In the genomic region with DNA sequence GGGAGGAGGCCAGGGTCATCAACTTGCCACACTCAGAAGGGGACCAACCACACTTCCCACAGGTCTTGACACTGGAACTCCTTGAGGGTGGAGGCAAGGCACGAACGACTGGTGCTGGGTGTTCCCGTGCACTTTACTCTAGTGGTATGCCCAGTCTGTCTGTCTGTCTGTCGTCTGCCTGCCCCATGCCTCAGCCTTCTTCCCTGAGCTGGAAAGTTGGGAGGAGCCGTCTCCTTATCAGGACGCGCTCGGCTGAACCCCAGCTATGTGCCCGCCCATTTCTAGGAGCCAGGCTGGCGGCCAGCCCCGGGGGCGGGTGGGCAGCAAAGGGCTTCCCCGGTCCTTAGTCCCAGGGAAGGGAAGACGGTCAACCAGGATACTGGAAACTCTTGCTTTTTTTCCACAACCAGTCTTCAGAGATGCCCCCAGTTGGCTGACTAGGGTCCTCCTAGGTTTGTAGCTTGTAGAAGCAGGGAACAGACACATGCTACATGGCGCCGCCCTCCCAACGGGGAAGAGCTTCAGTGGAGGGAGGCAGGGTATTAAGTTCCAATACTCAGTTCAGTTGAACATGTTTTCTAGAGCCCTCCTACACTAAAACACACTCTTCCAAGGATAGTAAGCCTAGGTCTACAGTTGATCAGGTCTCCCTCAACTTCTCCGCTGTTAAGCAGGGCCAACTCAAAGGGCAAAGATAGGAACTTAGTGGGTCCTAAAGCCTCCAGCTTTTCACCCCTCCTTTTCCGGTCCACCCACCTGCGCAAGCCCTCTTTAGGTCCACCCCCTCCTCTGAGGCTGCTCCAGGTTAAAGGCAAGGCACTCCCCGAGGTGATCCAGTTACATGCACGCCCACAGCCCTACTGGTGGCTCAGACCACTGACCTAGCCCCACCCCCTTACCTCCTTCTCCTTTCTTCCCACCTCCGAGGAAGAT, we compare ENCODE assay signal across 1 mouse cellular context.
TF ChIP-seq lines count a peak whose summit lies in the region.

No protein-coding gene starts in this region.

TF ChIP-seq in MEL, 35 proteins besides CTCF, POLR2A, EP300 and RAD21 (continued from another document):
- peak; percentile 33; the same call in 1 of the 2 replicates for TF ChIP-seq ZKSCAN1 (IDR thresholded peaks at IDR 0.05; ENCODE audit: low read depth, low read length)
- TF ChIP-seq SMC3 (IDR thresholded peaks at IDR 0.05; ENCODE audit: low read depth, low read length): no peak
- TF ChIP-seq ZC3H11A (IDR thresholded peaks at IDR 0.05; ENCODE audit: low read depth, low read length): no peak
- TF ChIP-seq MAFK (IDR thresholded peaks at IDR 0.05; ENCODE audit: borderline replicate concordance, low read depth, low read length): no peak
- no peak for TF ChIP-seq ZNF384 (IDR thresholded peaks at IDR 0.05; ENCODE audit: low read depth, low read length)
- no peak for TF ChIP-seq ETS1 (IDR thresholded peaks at IDR 0.05; ENCODE audit: low read depth, low read length)
- no peak for TF ChIP-seq POLR2AphosphoS5 (IDR thresholded peaks at IDR 0.05; ENCODE audit: borderline replicate concordance, low read depth, low read length)
- TF ChIP-seq SIN3A (IDR thresholded peaks at IDR 0.05; ENCODE audit: low read length): peak; percentile 76
- peak; percentile 50; the same call in 1 of the 2 replicates for TF ChIP-seq MXI1 (IDR thresholded peaks at IDR 0.05; ENCODE audit: low read depth, low read length)
